Mouse (Mus musculus) R1 (cell line): Measurements from ENCODE around the gene Nyap1.
"Not testable (repeated sequence)": the region's sequence is repeated elsewhere in the genome, so short reads cannot be mapped to it uniquely, and the experiment has no call there.

Experiments
- DNase-seq: peaks from one replicate; pipeline ENCODE4 v3.0.0-alpha.2; 2018; ENCODE audit warnings: low read depth, low spot score

Nyap1 gene

GRCm38 (mm10) chr5:137770709-137771108, 29.3 kb upstream of the Nyap1 start:
- DNase-seq, result peak; percentile 87

GRCm38 (mm10) chr5:137768475-137768874, 27.1 kb upstream of the Nyap1 start:
- no peak for DNase-seq

- peak; percentile 76 for DNase-seq
Measured at GRCm38 (mm10) chr5:137766270-137766669, 24.9 kb upstream of the Nyap1 start.

GRCm38 (mm10) chr5:137764609-137765340, 23.4 kb upstream of the Nyap1 start:
- DNase-seq, result peak; percentile 58

- peak; percentile 96 for DNase-seq
Measured at GRCm38 (mm10) chr5:137759971-137760412, 18.6 kb upstream of the Nyap1 start.

GRCm38 (mm10) chr5:137758921-137759534, 17.6 kb upstream of the Nyap1 start:
- no peak for DNase-seq

GRCm38 (mm10) chr5:137757887-137758286, 16.5 kb upstream of the Nyap1 start:
- DNase-seq, result no peak

- peak; percentile 83 for DNase-seq
Measured at GRCm38 (mm10) chr5:137756882-137757661, 15.7 kb upstream of the Nyap1 start.

- DNase-seq, result no peak
Measured at GRCm38 (mm10) chr5:137756106-137756505, 14.7 kb upstream of the Nyap1 start.

GRCm38 (mm10) chr5:137755425-137755824, 14.0 kb upstream of the Nyap1 start:
- no peak for DNase-seq

- no peak for DNase-seq
Measured at GRCm38 (mm10) chr5:137753111-137753832, 11.9 kb upstream of the Nyap1 start.

- no peak for DNase-seq
Measured at GRCm38 (mm10) chr5:137751988-137752387, 10.6 kb upstream of the Nyap1 start.

- DNase-seq, result no peak
Measured at GRCm38 (mm10) chr5:137751221-137751887, 9.9 kb upstream of the Nyap1 start.

GRCm38 (mm10) chr5:137750212-137750611, 8.8 kb upstream of the Nyap1 start:
- DNase-seq, result not testable (repeated sequence)

GRCm38 (mm10) chr5:137749196-137749836, 7.9 kb upstream of the Nyap1 start:
- peak; percentile 54 for DNase-seq

- DNase-seq, result no peak
Measured at GRCm38 (mm10) chr5:137748130-137748770, 6.8 kb upstream of the Nyap1 start.

GRCm38 (mm10) chr5:137747326-137747961, 6.0 kb upstream of the Nyap1 start:
- DNase-seq, result no peak

- no peak for DNase-seq
Measured at GRCm38 (mm10) chr5:137746851-137747325, 5.5 kb upstream of the Nyap1 start.

GRCm38 (mm10) chr5:137746282-137746850, 5.0 kb upstream of the Nyap1 start:
- DNase-seq, result no peak
